Mouse (Mus musculus): ENCODE results near the gene Apold1. TPM values are rescaled to one million over a fixed set of nuclear protein-coding genes. Genes with fewer than 3 reads are reported as not detected.

Gene Apold1
- total and polyA plus RNA-seq, 3 experiments = 0.08 to 0.12 TPM; not detected in 1

DNA sequence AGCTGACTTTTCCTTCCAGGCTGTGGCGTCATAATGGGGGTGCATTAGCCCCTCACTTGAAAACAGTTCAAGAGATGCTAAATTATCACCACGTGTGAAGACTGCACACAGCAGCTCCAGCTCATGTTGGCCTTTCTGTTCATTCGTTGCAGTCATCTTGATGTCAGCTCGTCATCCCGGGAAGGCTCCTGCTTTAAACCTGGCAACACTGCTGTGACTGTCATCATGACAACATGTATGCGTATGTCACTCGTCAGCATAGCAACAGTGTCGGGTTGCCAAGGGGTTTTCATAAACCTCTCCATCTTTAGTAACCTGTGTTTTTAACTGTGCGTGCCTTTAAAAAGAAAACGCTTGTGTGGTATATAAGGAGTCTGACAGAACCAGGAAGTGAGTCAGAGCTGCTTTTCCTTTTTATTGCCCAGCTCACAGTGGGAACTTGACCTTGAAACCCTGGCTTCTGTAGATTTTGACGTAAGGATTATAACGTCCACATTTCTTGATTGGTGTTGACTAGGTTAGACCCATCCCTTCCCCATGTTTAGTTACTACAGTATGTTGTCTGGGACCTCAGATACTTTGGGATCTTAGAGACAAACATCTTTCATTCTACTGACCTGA lies 12.6 kb downstream of the Apold1 start:
- no peak overlapping the region for H3K9ac ChIP-seq (ENCODE audit: control insufficient read depth, low read depth, low read length, poor library complexity, severe bottlenecking)
- no peak for TF ChIP-seq POLR2AphosphoS2 (IDR thresholded peaks at IDR 0.05; ENCODE audit: low read length)
- TF ChIP-seq ELF1 (IDR thresholded peaks at IDR 0.05; ENCODE audit: low read depth, low read length) = 0 out of 2 replicates have a peak, but pooled peaks have one; percentile 13
- no peak for DNase-seq (ENCODE audit: low read depth, low spot score)
- no peaks in the 10 kb centered on the region for H3K36me3 ChIP-seq (ENCODE audit: control insufficient read depth in 1 of 2, insufficient read depth in 2 of 2, low read length in 2 of 2)
- H3K27me3 ChIP-seq (ENCODE audit: control insufficient read depth in 1 of 2, insufficient read depth in 2 of 2, low read length in 2 of 2) = no peaks in the 10 kb centered on the region
- H3K4me3 ChIP-seq (ENCODE audit: control insufficient read depth in 1 of 2, insufficient read depth in 1 of 2, low read depth in 2 of 2, low read length in 2 of 2) = no peak overlapping the region
- peaks cover 0 to 9% of the 10 kb centered on the region in 2 experiments; a peak in 3 of 4 replicates for H3K4me1 ChIP-seq (ENCODE audit: control insufficient read depth in 1 of 2, insufficient read depth in 2 of 2, low read length in 2 of 2)
- H3K27ac ChIP-seq (ENCODE audit: control insufficient read depth, low read depth, low read length) = no peak overlapping the region
- H3K9me3 ChIP-seq (replicated peaks; ENCODE audit: insufficient read depth, low read length) = no peaks in the 10 kb centered on the region
- H3K79me2 ChIP-seq (ENCODE audit: control insufficient read depth, insufficient read depth, low read length, poor library complexity) = no peaks in the 10 kb centered on the region

DNA sequence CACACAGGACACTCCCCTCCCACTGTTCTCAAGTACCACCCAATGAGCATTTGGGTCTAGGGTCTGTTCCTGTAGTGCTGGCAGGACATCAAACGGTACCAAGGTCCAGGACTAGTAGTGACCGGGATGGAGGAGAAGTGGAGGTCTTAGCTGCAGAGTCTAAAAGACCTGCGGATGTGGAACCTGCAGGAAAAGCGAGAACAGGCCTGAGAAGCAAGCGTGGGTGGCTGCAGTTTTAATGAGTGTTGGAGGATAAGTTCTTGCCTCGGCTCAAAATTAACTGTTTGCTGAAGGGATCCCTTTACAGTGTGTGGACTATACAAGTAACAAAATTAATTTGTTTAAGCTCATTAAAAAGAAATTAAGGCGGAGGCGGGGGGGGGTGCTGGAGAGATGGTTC lies 13.5 kb downstream of the Apold1 start:
- no peaks in the 10 kb centered on the region for H3K36me3 ChIP-seq (ENCODE audit: control insufficient read depth in 1 of 2, insufficient read depth in 2 of 2, low read length in 2 of 2)

DNA sequence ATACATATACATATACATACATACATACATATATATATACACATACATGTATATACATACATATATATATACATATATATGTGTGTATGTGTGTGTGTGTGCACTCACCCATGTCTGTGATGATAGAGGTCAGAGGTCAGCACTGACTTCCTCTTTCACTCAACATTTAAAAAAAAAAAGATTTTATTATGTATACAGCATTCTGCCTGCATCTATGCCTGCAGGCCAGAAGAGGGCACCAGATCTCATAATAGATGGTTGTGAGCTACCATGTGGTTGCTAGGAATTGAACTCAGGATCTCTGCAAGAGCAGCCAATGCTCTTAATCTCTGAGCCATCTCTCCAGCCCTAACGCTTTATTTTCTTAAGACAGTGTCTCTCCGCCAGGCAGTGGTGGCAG lies 15.4 kb downstream of the Apold1 start:
- no peaks in the 10 kb centered on the region for H3K27me3 ChIP-seq (ENCODE audit: control insufficient read depth in 1 of 2, insufficient read depth in 2 of 2, low read length in 2 of 2)
- no peak overlapping the region for H3K27ac ChIP-seq (ENCODE audit: control insufficient read depth, low read depth, low read length)
- no peaks in the 10 kb centered on the region for H3K36me3 ChIP-seq (ENCODE audit: control insufficient read depth in 1 of 2, insufficient read depth in 2 of 2, low read length in 2 of 2)
- H3K4me3 ChIP-seq (ENCODE audit: control insufficient read depth in 1 of 2, insufficient read depth in 1 of 2, low read depth in 2 of 2, low read length in 2 of 2) = no peak overlapping the region
- peak; percentile 67 for DNase-seq (ENCODE audit: low read depth, low spot score)
- no peaks in the 10 kb centered on the region for H3K4me1 ChIP-seq (ENCODE audit: control insufficient read depth in 1 of 2, insufficient read depth in 2 of 2, low read length in 2 of 2)
- H3K9ac ChIP-seq (ENCODE audit: control insufficient read depth, low read depth, low read length, poor library complexity, severe bottlenecking) = no peak overlapping the region
- H3K79me2 ChIP-seq (ENCODE audit: control insufficient read depth, insufficient read depth, low read length, poor library complexity) = no peaks in the 10 kb centered on the region
- H3K9me3 ChIP-seq (replicated peaks; ENCODE audit: insufficient read depth, low read length) = no peaks in the 10 kb centered on the region
- TF ChIP-seq ELF1 (IDR thresholded peaks at IDR 0.05; ENCODE audit: low read depth, low read length) = no peak
- no peak for TF ChIP-seq TBP (IDR thresholded peaks at IDR 0.05; ENCODE audit: low read depth, low read length)
- TF ChIP-seq NELFE (IDR thresholded peaks at IDR 0.05; ENCODE audit: low read depth, low read length) = no peak
- no peak for TF ChIP-seq POLR2AphosphoS5 (IDR thresholded peaks at IDR 0.05; ENCODE audit: borderline replicate concordance, low read depth, low read length)
- no peak for TF ChIP-seq CHD1 (IDR thresholded peaks at IDR 0.05; ENCODE audit: low read depth, low read length)
- peak; percentile 45; the same call in 1 of the 2 replicates for TF ChIP-seq MAX (IDR thresholded peaks at IDR 0.05; ENCODE audit: low read length)
- peak; percentile 92 for TF ChIP-seq ZNF384 (IDR thresholded peaks at IDR 0.05; ENCODE audit: low read depth, low read length)
- no peak for TF ChIP-seq TAL1 (IDR thresholded peaks at IDR 0.05; ENCODE audit: low read length)
- no peak for TF ChIP-seq MYB (IDR thresholded peaks at IDR 0.05; ENCODE audit: low read depth, low read length)
- TF ChIP-seq ZC3H11A (IDR thresholded peaks at IDR 0.05; ENCODE audit: low read depth, low read length) = peak; percentile 40; the same call in 1 of the 2 replicates
- peak; percentile 42 for TF ChIP-seq RAD21 (IDR thresholded peaks at IDR 0.05; ENCODE audit: low read depth, low read length)
- no peak for TF ChIP-seq MAZ (IDR thresholded peaks at IDR 0.05; ENCODE audit: low read depth, low read length)
- TF ChIP-seq EP300 (IDR thresholded peaks at IDR 0.05; ENCODE audit: low read depth in 1 of 2, low read length in 2 of 2) = no peak
- TF ChIP-seq SMC3 (IDR thresholded peaks at IDR 0.05; ENCODE audit: low read depth, low read length) = peak; percentile 48; the same call in 1 of the 2 replicates
- TF ChIP-seq MAFK (IDR thresholded peaks at IDR 0.05; ENCODE audit: borderline replicate concordance, low read depth, low read length) = no peak
- no peak for TF ChIP-seq GATA1 (IDR thresholded peaks at IDR 0.05; ENCODE audit: low read depth, low read length)
- no peak for TF ChIP-seq ETS1 (IDR thresholded peaks at IDR 0.05; ENCODE audit: low read depth, low read length)
- peak; percentile 77 for TF ChIP-seq MYC (IDR thresholded peaks at IDR 0.05; ENCODE audit: low read depth, low read length)
- no peak for TF ChIP-seq USF1 (IDR thresholded peaks at IDR 0.05; ENCODE audit: low read depth, low read length)
- no peak for TF ChIP-seq ZKSCAN1 (IDR thresholded peaks at IDR 0.05; ENCODE audit: low read depth, low read length)
- no peak for TF ChIP-seq JUND (IDR thresholded peaks at IDR 0.05; ENCODE audit: low read depth, low read length)
- TF ChIP-seq POLR2AphosphoS2 (IDR thresholded peaks at IDR 0.05; ENCODE audit: low read length) = no peak
- TF ChIP-seq RCOR1 (IDR thresholded peaks at IDR 0.05; ENCODE audit: low read depth, low read length) = no peak; the same call in 1 of the 2 replicates
- TF ChIP-seq BHLHE40 (IDR thresholded peaks at IDR 0.05; ENCODE audit: borderline replicate concordance, low read depth, low read length) = no peak

More for the DNA sequence above, 13.5 kb downstream of the Apold1 start:
- Histone ChIP-seq H3K27ac (ENCODE audit: control insufficient read depth, low read depth, low read length) (no peak overlapping the region), H3K9me3 (replicated peaks; ENCODE audit: insufficient read depth, low read length) (no peaks in the 10 kb centered on the region), H3K4me1 (ENCODE audit: control insufficient read depth in 1 of 2, insufficient read depth in 2 of 2, low read length in 2 of 2) (peaks cover 0 to 9% of the 10 kb centered on the region in 2 experiments; a peak in 1 of 4 replicates), H3K9ac (ENCODE audit: control insufficient read depth, low read depth, low read length, poor library complexity, severe bottlenecking) (no peak overlapping the region), H3K79me2 (ENCODE audit: control insufficient read depth, insufficient read depth, low read length, poor library complexity) (no peaks in the 10 kb centered on the region), H3K4me3 (ENCODE audit: control insufficient read depth in 1 of 2, insufficient read depth in 1 of 2, low read depth in 2 of 2, low read length in 2 of 2) (no peak overlapping the region), H3K27me3 (ENCODE audit: control insufficient read depth in 1 of 2, insufficient read depth in 2 of 2, low read length in 2 of 2) (no peaks in the 10 kb centered on the region)
- no peak for DNase-seq (ENCODE audit: low read depth, low spot score)
- TF ChIP-seq ELF1 (IDR thresholded peaks at IDR 0.05; ENCODE audit: low read depth, low read length) (no peak), MYC (IDR thresholded peaks at IDR 0.05; ENCODE audit: low read depth, low read length) (no peak), ETS1 (IDR thresholded peaks at IDR 0.05; ENCODE audit: low read depth, low read length) (no peak), POLR2AphosphoS2 (IDR thresholded peaks at IDR 0.05; ENCODE audit: low read length) (no peak)
